Mouse (Mus musculus) stomach, embryonic 16.5 days (tissue): ENCODE measurements at regions not wholly inside any gene's neighbourhood (a gene's known extent, or its start where the extent isn't known, plus 50 kb on each side); places are given as distances from the start of the nearest gene placed in this dataset.

Experiments
- ATAC-seq: fragments of 200-750 bp; cut with Nextera tagmentation; 2 replicates; pipeline ENCODE4 v1.8.0; 2017; ENCODE audit warnings: moderate number of reproducible peaks, moderate TSS enrichment; ENCODE audit not compliant: insufficient read depth, low FRiP score
- H3K27ac ChIP-seq: fragments of 300-500 bp; sonication (generic); 2 replicates; pipeline ENCODE4 v1.5.1; 2014; ENCODE audit warnings: low read length
- H3K27me3 ChIP-seq: fragments of 300-500 bp; sonication (generic); 2 replicates; pipeline ENCODE4 v1.6.1; 2014; ENCODE audit warnings: low read length, control low read depth, mixed read lengths; ENCODE audit not compliant: control insufficient read depth, insufficient read depth
- H3K36me3 ChIP-seq: fragments of 300-500 bp; sonication (generic); 2 replicates; pipeline ENCODE4 v1.6.1; 2014; ENCODE audit warnings: low read length; ENCODE audit not compliant: control insufficient read depth, insufficient read depth
- H3K4me1 ChIP-seq: fragments of 300-500 bp; sonication (generic); 2 replicates; pipeline ENCODE4 v1.6.1; 2014; ENCODE audit warnings: low read length, control low read depth, mixed read lengths; ENCODE audit not compliant: control insufficient read depth, insufficient read depth
- H3K4me2 ChIP-seq: fragments of 300-500 bp; sonication (generic); 2 replicates; pipeline ENCODE4 v1.6.1; 2014; ENCODE audit warnings: low read depth, low read length, mixed read lengths
- H3K4me3 ChIP-seq: fragments of 300-500 bp; sonication (generic); replicated peaks from 2 replicates; pipeline ENCODE4 v1.5.1; 2014; ENCODE audit warnings: mild to moderate bottlenecking, low read length
- H3K9ac ChIP-seq: fragments of 300-500 bp; sonication (generic); 2 replicates; pipeline ENCODE4 v1.6.1; 2014; ENCODE audit warnings: low read length
- H3K9me3 ChIP-seq: fragments of 300-500 bp; sonication (generic); replicated peaks from 2 replicates; pipeline ENCODE4 v1.6.1; 2016; ENCODE audit warnings: low read length, control low read depth; ENCODE audit not compliant: control insufficient read depth
- WGBS: fragments of 180-500 bp; shearing (Covaris S2); extraction: QIAGEN DNeasy Blood & Tissue Kit; methylation state at CpG from one replicate; pipeline ENCODE4 v1.1.7; 2014; 5-methylcytosine and 5-hydroxymethylcytosine counted together

- Histone ChIP-seq H3K36me3 (no peaks in the 10 kb centered on the region), H3K4me3 (no peak overlapping the region), H3K4me1 (no peaks in the 10 kb centered on the region), H3K27ac (no peak overlapping the region), H3K9me3 (no peaks in the 10 kb centered on the region), H3K9ac (no peak overlapping the region), H3K4me2 (no peak overlapping the region), H3K27me3 (no peaks in the 10 kb centered on the region)
- 36% methylated on average over 6 of the region's 6 CpGs for WGBS
- peak; percentile 88; the same call in 1 of the 2 replicates for ATAC-seq
These were observed 557.4 kb upstream of the Zfp462 start for GRCm38 (mm10) chr4:54387460-54387859.

- H3K27me3 ChIP-seq = no peaks in the 10 kb centered on the region
- no peak overlapping the region for H3K9ac ChIP-seq
- no peak for ATAC-seq
- H3K36me3 ChIP-seq = no peaks in the 10 kb centered on the region
- no peak overlapping the region for H3K4me3 ChIP-seq
- 42% methylated on average over 7 of the region's 7 CpGs for WGBS
- H3K4me1 ChIP-seq = no peaks in the 10 kb centered on the region
- no peaks in the 10 kb centered on the region for H3K9me3 ChIP-seq
- H3K4me2 ChIP-seq = no peak overlapping the region
- no peak overlapping the region for H3K27ac ChIP-seq
These were observed 553.2 kb upstream of the Zfp462 start for GRCm38 (mm10) chr4:54391536-54392208.

- WGBS = 82% methylated on average over 4 of the region's 4 CpGs
- Histone ChIP-seq H3K4me2 (no peak overlapping the region), H3K4me3 (no peak overlapping the region), H3K36me3 (no peaks in the 10 kb centered on the region), H3K27ac (no peak overlapping the region), H3K9ac (no peak overlapping the region), H3K4me1 (no peaks in the 10 kb centered on the region), H3K9me3 (no peaks in the 10 kb centered on the region), H3K27me3 (no peaks in the 10 kb centered on the region)
- ATAC-seq = no peak
These were observed 538.7 kb upstream of the Zfp462 start for GRCm38 (mm10) chr4:54406151-54406550.

- no peak overlapping the region for H3K9ac ChIP-seq
- no peak for ATAC-seq
- 54% methylated on average over 2 of the region's 2 CpGs for WGBS
- H3K4me1 ChIP-seq = no peaks in the 10 kb centered on the region
- H3K36me3 ChIP-seq = no peaks in the 10 kb centered on the region
- no peak overlapping the region for H3K4me3 ChIP-seq
- H3K9me3 ChIP-seq = no peaks in the 10 kb centered on the region
- no peaks in the 10 kb centered on the region for H3K27me3 ChIP-seq
- H3K27ac ChIP-seq = no peak overlapping the region
- H3K4me2 ChIP-seq = no peak overlapping the region
These were observed 536.9 kb upstream of the Zfp462 start for GRCm38 (mm10) chr4:54407930-54408329.

GRCm38 (mm10) chr4:54430789-54431188 lies 514.1 kb upstream of the Zfp462 start:
- H3K4me3 ChIP-seq = no peak overlapping the region
- no peak overlapping the region for H3K4me2 ChIP-seq
- H3K27ac ChIP-seq = no peak overlapping the region
- no peaks in the 10 kb centered on the region for H3K36me3 ChIP-seq
- no peak overlapping the region for H3K9ac ChIP-seq
- no peak for ATAC-seq
- no peaks in the 10 kb centered on the region for H3K4me1 ChIP-seq
- no peaks in the 10 kb centered on the region for H3K27me3 ChIP-seq
- no peaks in the 10 kb centered on the region for H3K9me3 ChIP-seq
- 59% methylated on average over 3 of the region's 3 CpGs for WGBS

GRCm38 (mm10) chr4:54460596-54460995 lies 484.3 kb upstream of the Zfp462 start:
- no peak for ATAC-seq
- Histone ChIP-seq H3K27me3 (no peaks in the 10 kb centered on the region), H3K36me3 (no peaks in the 10 kb centered on the region), H3K9me3 (no peaks in the 10 kb centered on the region), H3K9ac (no peak overlapping the region), H3K4me1 (no peaks in the 10 kb centered on the region), H3K4me2 (no peak overlapping the region), H3K4me3 (no peak overlapping the region), H3K27ac (no peak overlapping the region)
- 51% methylated on average over 2 of the region's 2 CpGs for WGBS

- Histone ChIP-seq H3K27me3 (no peaks in the 10 kb centered on the region), H3K4me3 (no peak overlapping the region), H3K27ac (no peak overlapping the region), H3K36me3 (no peaks in the 10 kb centered on the region), H3K4me1 (0 out of 2 replicates have a peak, but pooled peaks cover 3% of the 10 kb centered on the region), H3K9me3 (no peaks in the 10 kb centered on the region), H3K9ac (no peak overlapping the region), H3K4me2 (no peak overlapping the region)
- WGBS = 72% methylated on average over 2 of the region's 2 CpGs
- ATAC-seq = no peak
These were observed 475.7 kb upstream of the Zfp462 start for GRCm38 (mm10) chr4:54469176-54469575.

GRCm38 (mm10) chr4:54470022-54471008 lies 474.5 kb upstream of the Zfp462 start:
- no peaks in the 10 kb centered on the region for H3K27me3 ChIP-seq
- 33% methylated on average over 13 of the region's 13 CpGs for WGBS
- 0 out of 2 replicates have a peak, but pooled peaks cover 3% of the 10 kb centered on the region for H3K4me1 ChIP-seq
- no peak overlapping the region for H3K4me2 ChIP-seq
- no peaks in the 10 kb centered on the region for H3K36me3 ChIP-seq
- no peak overlapping the region for H3K27ac ChIP-seq
- no peak overlapping the region for H3K4me3 ChIP-seq
- peak; percentile 80 for ATAC-seq
- no peak overlapping the region for H3K9ac ChIP-seq
- H3K9me3 ChIP-seq = no peaks in the 10 kb centered on the region

- no peak overlapping the region for H3K4me3 ChIP-seq
- no peaks in the 10 kb centered on the region for H3K9me3 ChIP-seq
- no peaks in the 10 kb centered on the region for H3K27me3 ChIP-seq
- no peak for ATAC-seq
- H3K4me2 ChIP-seq = no peak overlapping the region
- WGBS = 30% methylated on average over 1 of the region's 1 CpGs
- H3K36me3 ChIP-seq = no peaks in the 10 kb centered on the region
- H3K9ac ChIP-seq = no peak overlapping the region
- H3K4me1 ChIP-seq = 0 out of 2 replicates have a peak, but pooled peaks cover 3% of the 10 kb centered on the region
- H3K27ac ChIP-seq = no peak overlapping the region
These were observed 473.8 kb upstream of the Zfp462 start for GRCm38 (mm10) chr4:54471009-54471408.
